Mouse (Mus musculus) splenic B cell, adult 2 months (primary cell): ENCODE data around the gene Heatr9.
"Not testable (repeated sequence)": the region's sequence is repeated elsewhere in the genome, so short reads cannot be mapped to it uniquely, and the experiment has no call there.

Experiments used
- DNase-seq: peaks from one replicate; pipeline ENCODE4 v3.0.0-alpha.2; 2011; ENCODE audit warnings: low read depth, low spot score
- H3K27me3 ChIP-seq: 2 replicates; pipeline ENCODE4 v1.6.1; 2012; ENCODE audit warnings: mild to moderate bottlenecking, low read length, moderate library complexity, mixed read lengths; ENCODE audit not compliant: control insufficient read depth, poor library complexity, insufficient read depth, severe bottlenecking
- H3K36me3 ChIP-seq: 2 replicates; pipeline ENCODE4 v1.6.1; 2012; ENCODE audit warnings: mild to moderate bottlenecking, low read length, moderate library complexity, mixed read lengths; ENCODE audit not compliant: control insufficient read depth, poor library complexity, insufficient read depth, severe bottlenecking

Heatr9 gene

DNA sequence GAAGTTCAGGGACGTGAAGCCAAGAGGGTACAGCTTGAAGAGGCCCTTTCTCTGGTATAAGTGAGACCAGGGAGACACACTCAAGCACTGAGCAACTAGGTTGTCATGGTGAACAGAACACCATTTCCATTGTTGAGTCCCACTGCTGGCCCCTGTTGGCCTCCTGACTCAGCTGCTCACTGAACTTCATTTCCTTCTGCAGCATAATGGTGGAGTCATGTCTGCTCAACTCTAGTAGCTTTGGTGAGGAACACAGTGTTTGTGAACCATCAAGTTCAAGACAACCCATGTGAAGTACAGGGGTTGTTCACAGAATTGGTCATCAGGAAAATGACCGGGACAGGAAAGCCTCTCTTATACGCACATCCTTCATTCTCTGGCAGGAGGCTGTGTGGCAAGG is at the start of gene Heatr9:
Gene Heatr9 (minus strand): TSS at position 101 of the 400 bp plus-strand sequence.
- H3K36me3 ChIP-seq: no peaks in the 10 kb centered on the region
- DNase-seq: no peak
- no peaks in the 10 kb centered on the region for H3K27me3 ChIP-seq

DNA sequence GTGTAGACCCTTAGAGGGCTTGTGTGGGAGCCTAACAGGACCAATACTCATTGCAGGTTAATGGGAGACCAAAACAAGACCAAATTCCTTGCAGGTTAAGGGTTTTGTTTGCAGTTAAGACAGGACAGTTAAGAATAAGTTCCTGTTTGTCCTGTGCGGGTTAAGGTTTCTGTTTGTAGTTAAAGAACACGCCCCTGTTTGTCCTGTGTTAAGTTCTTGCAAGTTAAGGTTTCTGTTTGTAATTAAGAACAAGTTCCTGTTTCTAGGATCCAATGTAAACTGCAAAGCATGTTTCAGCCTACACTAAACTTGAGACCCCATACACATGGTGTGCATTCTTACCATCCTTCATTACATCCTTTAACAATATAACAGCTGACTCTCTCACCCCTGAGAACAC is 48.2 kb upstream of the Heatr9 start:
- H3K27me3 ChIP-seq: no peaks in the 10 kb centered on the region
- H3K36me3 ChIP-seq: no peaks in the 10 kb centered on the region
- no peak for DNase-seq

DNA sequence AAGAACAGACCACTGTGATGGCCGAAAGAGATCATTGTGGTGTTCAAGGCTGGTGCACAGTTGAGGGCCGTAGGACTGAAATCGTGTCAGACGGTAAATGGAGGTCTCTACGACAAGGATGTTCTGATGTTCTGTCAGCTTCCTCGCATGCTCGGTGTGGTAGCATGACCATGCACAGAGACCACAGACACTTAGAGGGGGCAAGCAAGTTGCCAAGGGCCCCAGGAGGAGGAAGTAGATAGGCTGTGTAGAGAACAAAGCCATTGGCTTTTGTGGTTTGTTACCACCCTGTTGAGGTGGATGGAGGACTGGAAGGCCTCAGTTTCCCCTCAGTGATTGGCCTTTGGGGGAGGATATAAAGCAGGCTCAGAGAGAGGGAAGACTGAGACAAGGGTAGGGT is 47.3 kb upstream of the Heatr9 start:
- DNase-seq: no peak
- no peaks in the 10 kb centered on the region for H3K36me3 ChIP-seq
- no peaks in the 10 kb centered on the region for H3K27me3 ChIP-seq

DNA sequence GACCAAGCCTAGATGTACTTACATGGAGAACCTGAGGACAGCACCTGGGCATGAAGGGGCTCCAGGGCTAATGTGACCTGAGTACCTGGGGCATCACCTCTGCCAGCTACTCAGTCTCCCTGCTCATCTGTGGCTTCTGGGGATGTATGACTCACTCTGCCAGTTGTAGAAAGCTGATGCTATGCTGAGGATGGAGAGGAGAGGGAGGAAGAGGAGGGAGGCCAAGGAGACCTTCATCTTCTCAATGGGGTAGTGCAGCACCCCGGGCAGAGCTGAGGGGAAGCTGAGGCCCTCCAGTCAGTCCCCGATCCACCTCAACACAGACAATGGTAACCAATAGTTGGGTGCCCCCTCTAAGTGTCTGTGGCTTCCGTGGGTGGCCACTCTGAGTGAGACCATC is 46.8 kb upstream of the Heatr9 start:
- DNase-seq: no peak
- Histone ChIP-seq H3K36me3 (no peaks in the 10 kb centered on the region), H3K27me3 (no peaks in the 10 kb centered on the region)

DNA sequence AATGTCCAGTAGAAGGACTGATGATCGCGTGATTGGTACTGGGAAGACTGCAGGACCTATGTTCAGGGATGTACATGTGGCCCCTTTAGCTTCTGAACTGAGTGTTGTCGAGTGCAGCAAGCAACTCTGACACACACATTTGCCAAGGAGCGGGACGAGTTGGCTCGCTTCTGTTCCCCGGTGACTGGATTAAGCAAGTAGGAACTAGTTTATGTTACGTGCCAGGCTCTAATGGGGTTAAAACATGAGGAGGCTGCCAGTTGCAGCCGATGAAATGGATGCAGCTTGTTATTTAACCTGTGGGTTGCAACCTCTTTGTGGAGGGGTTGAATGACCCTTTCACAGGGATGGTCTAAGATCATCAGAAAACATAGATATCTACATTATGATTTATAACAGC is 46.1 kb upstream of the Heatr9 start:
- no peak for DNase-seq
- Histone ChIP-seq H3K36me3 (no peaks in the 10 kb centered on the region), H3K27me3 (no peaks in the 10 kb centered on the region)

DNA sequence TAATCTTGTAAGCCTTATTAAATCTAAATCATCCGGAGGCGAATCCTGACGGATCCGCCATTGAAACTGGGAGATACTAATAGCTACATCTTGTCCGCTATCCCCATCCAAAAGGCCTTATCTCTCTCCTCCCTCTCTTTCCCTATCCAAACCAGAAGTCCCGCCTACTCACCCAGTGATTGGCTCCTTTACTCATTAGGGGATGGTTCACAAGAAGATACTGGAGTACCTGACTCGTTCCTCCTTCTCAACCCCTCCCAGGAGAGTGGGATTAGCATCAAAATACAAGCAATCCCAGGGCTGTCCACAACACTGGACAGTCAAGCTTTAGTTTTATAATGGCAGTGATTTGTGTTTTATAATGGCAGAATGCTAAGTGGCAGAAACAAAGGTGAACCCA is 45.3 kb upstream of the Heatr9 start:
- Histone ChIP-seq H3K36me3 (no peaks in the 10 kb centered on the region), H3K27me3 (no peaks in the 10 kb centered on the region)
- no peak for DNase-seq

DNA sequence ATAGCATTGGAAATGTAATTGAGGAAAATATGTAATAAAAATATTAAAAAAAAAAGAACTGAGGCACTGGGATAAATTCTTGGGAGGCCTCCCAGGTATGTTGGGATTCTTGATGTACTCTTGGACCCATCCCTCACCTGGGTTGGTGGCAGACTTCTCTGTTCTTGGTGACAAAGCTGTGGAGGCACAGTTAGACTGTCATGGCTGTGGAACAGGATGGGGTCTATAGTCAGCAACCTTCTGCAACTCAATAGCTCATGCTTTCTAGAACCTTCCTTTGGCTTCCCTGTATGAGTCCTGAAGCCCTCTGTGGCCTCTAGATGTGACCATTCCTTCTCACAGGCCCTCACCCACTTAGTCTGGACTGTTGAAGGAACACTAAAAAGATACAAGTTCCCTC is 44.6 kb upstream of the Heatr9 start:
- no peaks in the 10 kb centered on the region for H3K36me3 ChIP-seq
- DNase-seq: no peak
- no peaks in the 10 kb centered on the region for H3K27me3 ChIP-seq

DNA sequence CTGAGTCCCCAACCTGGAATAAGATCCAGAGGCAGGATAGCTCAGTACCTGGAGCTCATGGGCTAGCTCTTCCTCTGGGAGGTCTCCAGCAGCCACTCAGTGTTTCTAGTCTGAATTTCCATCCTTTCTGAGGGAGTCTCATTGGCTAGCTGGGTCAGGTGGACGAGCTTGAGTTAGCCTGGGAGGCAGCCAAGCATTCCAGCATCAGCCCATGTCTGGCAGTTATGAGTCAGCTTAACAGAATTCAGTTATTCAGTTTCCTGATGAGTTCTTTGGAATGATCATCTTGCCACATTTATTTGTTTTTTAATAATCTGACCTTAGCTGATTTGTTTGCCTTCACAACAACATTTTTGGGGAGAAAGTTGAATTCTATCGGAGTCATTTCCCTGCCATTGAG is 41.8 kb upstream of the Heatr9 start:
- DNase-seq: no peak
- H3K36me3 ChIP-seq: no peaks in the 10 kb centered on the region
- H3K27me3 ChIP-seq: no peaks in the 10 kb centered on the region

DNA sequence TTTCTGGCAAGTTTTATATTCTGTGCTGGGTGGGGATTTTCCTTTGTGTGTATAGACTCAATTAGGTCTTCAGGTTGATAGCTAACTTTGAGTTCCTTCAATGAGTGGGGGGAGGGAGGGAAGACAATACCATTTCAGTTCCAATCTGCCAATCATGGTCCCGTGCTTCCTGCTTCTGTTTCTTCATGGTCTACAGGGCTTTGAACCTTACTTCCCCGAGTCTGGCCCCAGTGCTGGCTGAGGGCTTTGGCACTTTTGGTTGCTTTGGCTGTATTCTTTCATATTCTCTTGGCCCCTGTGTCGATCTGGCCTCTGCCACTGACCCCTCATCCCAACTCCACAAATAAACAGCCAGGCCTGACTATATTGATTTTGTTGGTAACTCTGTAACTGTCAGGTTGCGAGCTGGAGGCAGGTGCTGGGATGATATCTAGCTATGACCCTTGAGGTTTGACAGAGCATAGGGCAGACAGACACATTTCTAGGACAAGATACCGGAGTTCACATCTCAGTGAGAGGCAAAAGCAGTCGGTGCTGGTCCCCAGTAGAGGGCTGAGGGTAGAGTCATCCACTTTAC is 40.4 kb upstream of the Heatr9 start:
- no peaks in the 10 kb centered on the region for H3K36me3 ChIP-seq
- no peaks in the 10 kb centered on the region for H3K27me3 ChIP-seq
- peak; percentile 60 for DNase-seq

DNA sequence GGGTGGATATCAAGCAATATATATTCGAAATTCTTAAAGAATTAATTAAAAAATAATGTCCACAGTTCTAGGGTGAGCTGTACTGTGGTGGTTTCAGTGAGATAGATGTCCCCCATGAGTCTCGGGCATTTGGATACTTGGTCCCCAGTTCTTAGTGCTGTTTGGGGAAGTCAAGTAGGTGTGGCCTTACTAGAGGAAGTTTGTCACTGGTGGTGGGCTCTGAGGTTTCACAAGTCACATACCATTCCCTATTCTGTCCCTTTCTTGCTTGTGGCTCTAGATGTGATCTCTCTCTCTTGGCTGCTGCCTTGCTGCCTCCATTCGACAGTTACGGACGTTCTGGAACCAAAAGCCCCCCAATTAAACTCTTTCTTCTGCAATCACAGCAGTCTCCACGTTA is 38.4 kb upstream of the Heatr9 start:
- Histone ChIP-seq H3K36me3 (no peaks in the 10 kb centered on the region), H3K27me3 (no peaks in the 10 kb centered on the region)
- DNase-seq: peak; percentile 68

DNA sequence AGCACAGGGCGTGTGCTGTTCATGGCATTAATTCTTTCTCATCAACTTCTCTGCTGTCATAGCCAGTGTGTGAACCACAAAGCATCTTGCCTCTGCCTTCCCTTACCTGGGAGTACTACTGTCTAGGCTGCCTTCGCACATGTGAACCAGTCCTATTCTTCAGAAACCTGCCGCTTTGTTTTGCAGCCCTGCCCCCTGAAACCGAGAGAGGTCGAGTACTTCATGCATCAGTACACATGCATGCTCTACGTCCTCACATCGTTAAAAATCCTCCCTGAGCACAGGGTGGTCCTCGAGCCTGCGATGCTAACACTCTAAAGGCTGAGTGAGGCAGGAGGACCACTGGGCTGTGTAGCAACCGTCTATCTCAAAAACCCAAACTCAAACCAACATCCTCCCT is 35.1 kb upstream of the Heatr9 start:
- DNase-seq: peak; percentile 31
- no peaks in the 10 kb centered on the region for H3K36me3 ChIP-seq
- H3K27me3 ChIP-seq: no peaks in the 10 kb centered on the region

DNA sequence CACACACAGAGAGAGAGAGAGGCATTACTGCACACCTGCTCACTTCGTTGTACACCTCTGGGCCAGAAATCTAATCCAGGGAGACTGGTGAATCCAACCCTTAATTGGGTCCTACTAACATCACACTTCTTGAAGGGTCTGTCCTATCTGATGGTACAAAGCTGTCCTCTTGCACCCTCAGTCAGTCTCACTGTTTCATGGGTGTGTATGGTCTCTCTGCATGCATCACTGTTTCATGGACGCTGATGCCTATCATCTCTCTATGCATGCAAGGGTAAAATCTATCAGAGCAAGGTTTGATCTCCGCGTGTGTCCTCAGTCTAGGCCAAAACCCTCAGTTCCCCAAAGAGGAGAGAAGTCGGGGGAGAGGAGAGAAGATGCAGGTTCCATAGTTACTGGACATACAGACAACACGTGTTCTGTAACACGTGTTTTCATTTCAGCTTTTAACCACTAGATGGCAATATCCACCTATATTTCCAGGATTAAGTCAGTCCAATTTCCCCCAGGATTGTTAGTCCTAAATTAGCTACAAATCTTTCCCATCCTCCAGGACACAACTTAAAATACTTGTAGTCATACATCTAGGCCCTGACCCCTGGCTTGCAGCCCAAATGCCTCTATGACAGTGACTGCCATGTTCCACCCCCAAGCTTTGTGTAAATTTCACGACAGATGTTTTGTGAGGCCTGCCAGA is 34.3 kb upstream of the Heatr9 start:
- peak; percentile 77 for DNase-seq

DNA sequence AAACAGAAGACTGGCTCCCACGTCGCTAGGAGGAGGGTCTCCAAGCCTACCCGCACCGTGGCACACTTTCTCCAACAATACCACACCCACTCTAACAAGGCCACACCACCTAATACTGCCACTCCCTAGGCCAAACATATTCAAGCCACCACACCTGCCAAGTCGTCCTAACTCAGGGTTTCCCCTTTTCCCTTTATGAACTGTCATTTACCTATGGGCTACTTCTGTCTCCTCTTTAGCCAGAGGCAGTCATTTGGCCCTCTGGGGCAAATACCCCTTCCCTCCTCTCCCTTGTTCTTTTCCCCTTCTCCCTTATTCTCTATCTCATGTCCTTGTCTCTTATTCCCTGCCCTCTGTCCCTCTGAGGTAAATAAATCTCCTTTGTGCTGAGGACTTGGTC is 29.7 kb upstream of the Heatr9 start:
- Histone ChIP-seq H3K36me3 (no peaks in the 10 kb centered on the region), H3K27me3 (no peaks in the 10 kb centered on the region)
- no peak for DNase-seq

More for the DNA sequence above, 34.3 kb upstream of the Heatr9 start:
- Histone ChIP-seq H3K36me3 (no peaks in the 10 kb centered on the region), H3K27me3 (no peaks in the 10 kb centered on the region)

DNA sequence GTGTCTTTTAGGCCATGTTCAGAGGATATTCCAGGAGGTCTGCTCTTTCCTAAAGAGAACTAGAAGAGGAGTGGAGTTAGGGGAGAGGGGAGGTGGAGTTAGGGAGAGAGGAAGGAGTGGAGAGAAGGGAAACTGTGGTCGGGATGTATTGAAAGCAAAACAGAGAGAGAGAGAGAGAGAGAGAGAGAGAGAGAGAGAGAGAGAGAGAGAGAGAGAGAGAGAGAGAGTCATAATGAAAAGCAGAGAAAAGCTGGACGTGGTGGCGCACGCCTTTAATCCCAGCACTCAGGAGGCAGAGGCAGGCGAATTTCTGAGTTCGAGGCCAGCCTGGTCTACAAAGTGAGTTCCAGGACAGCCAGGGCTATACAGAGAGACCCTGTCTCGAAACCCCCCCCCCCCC is 29.1 kb upstream of the Heatr9 start:
- DNase-seq, H3K36me3 ChIP-seq, H3K27me3 ChIP-seq: not testable (repeated sequence)

DNA sequence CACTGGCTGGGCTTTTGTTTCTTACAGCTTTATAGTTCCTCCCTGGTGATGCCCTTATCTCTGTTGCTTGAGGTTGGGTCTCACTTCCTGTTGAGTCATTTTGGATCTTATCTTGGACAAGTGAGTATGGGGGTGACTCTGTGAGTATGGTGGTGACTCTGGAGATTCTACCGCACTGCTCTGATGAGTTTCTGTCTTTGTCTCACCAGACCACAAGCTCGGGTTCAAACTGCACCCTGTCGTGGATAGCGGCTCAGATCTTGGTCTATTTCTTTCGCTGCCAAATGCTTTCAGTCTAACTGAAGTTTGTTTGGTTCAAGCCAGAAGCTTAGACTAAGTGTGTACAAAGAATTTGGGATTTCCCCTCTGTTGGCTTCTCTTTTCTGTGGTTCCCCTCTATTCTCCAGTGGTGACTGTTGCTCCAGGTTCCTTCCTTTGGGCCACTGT is 28.2 kb upstream of the Heatr9 start:
- Histone ChIP-seq H3K36me3 (no peaks in the 10 kb centered on the region), H3K27me3 (no peaks in the 10 kb centered on the region)
- peak; percentile 38 for DNase-seq

DNA sequence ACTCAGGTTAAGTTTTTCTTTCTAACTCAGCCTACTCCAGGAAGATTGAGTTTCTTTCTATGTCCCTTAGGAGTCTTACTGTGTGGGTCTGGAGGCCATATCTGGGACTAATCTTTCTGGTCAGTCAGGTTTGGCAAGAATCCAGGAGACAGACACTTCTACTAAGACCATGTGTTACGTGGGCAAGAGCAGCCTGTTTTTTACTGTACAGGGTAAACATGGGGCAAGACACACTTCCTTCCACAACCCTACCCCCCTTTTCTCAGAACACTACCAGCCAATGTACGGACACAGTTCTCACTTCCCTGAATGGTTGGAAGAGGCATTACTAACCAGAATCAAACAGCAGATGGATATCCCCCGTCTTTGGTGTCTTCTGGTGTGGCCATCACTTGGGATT is 22.2 kb upstream of the Heatr9 start:
- Histone ChIP-seq H3K36me3 (no peaks in the 10 kb centered on the region), H3K27me3 (no peaks in the 10 kb centered on the region)
- no peak for DNase-seq
